Mouse (Mus musculus) cerebellum, adult 9-10 months (tissue): Measurements from ENCODE around the gene Slc7a1.

ENCODE experiments used
- DNase-seq: peaks from one replicate; pipeline ENCODE4 v3.0.0; 2022

The Slc7a1 gene

GRCm38 (mm10) chr5:148399660-148400443 lies at the start of gene Slc7a1:
Slc7a1 (minus strand) TSS chr5:148399904.
- peak; percentile 80 for DNase-seq

DNA sequence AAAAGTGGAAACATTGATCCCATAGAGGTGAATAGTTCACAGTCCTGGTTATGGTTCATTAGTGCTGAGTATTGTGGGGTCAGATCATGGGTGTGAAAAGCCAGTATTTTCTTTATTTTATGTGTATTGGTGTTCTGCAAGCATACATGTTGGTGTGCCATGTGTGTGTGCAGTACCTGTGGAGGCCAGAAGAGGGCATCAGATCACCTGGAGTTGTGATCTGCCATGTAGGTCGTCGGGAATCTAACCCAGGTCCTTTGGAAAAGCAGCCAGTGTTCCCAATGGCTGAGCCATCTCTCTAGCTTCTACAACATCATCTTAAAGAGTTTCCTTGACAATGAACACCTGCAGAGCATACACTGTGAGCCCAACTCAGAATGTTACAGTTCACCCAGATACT lies 45.3 kb upstream of the Slc7a1 start:
- DNase-seq, result no peak

DNA sequence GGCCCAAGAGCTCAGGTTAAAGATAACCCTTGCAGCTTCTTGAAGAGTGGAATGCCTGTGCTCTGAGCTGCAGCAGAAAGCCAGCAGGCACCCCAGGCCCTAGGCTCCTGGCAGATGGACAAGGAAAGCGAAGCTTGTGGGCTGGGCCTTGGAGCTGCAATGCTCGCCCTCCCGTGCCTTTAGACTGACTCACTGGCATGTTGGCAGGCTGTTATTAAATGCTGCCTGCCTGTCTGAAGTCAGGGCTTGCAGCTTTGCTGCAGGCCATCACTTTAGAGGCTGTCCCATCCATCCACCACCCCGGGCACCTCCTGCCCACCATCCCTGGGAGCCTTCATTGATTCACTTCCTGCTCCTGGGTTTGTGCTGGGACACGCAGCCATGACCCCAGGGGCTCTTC lies 44.0 kb upstream of the Slc7a1 start:
- DNase-seq, result peak; percentile 38

GRCm38 (mm10) chr5:148435660-148436059 lies 36.0 kb upstream of the Slc7a1 start:
- DNase-seq, result no peak

DNA sequence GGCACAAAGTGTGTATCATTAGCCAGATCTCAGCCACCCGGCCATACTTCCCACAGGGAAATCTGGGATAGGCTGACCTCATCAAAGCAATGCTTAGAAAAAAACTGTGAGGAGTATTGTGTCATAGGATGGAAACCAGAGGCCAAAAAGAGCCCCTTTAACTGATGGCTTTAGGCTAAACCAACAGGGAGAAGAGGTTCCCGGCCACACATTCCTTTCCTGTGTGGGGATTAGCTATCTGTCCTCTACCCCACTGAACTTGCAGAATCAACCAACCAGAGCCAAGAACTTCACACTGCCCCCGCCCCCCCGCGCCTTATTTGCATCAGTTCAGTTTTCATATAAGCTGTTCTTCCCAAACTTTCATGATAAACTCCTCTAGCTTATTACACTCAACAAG lies 32.4 kb upstream of the Slc7a1 start:
- no peak for DNase-seq

DNA sequence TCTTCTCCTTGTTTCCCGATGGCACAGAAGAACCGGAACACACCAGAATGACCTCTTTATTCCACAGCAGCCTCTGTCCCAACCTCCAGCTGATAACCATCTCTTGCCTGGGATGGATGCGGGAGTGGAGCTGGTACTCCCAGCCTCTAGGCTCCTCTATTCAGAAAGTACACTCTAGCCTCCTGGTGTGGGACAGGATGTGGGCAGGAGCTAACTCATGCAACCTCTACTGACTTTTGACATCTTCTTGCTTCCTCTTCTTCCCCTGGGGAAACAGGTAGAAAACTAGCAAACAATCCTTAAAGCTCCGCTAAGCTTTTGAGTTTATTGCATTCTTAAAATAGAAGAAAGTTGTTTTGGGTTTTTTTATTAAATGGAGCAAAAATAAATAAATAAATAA lies 29.1 kb upstream of the Slc7a1 start:
- DNase-seq, result no peak

GRCm38 (mm10) chr5:148425136-148425535 lies 25.4 kb upstream of the Slc7a1 start:
- DNase-seq, result no peak

- no peak for DNase-seq
These were observed 21.6 kb upstream of the Slc7a1 start for GRCm38 (mm10) chr5:148421326-148421725.

DNA sequence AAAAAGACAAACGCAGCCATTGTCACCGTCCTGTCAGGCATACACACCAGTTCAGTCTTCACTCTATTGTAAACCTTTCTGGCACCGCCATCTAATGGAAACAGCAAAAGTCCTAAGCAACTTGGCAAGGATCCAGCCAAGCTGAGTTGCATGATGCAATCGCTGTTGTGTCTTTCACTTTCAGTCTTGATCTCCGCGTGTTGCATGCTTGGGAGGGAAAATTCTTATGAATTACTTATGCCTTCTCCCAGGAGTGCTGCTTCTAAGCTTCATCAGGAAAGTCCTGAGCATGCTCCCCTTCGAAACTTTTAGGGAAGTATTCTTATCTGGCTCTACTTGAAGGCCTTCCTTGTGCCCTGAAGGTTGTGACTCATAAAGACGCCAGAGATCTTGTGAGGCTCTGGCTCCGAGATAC lies 19.4 kb upstream of the Slc7a1 start:
- no peak for DNase-seq

GRCm38 (mm10) chr5:148418436-148418835 lies 18.7 kb upstream of the Slc7a1 start:
- DNase-seq, result no peak

- no peak for DNase-seq
These were observed 18.1 kb upstream of the Slc7a1 start for GRCm38 (mm10) chr5:148417756-148418155.

- no peak for DNase-seq
These were observed 16.8 kb upstream of the Slc7a1 start for GRCm38 (mm10) chr5:148416461-148416860.

DNA sequence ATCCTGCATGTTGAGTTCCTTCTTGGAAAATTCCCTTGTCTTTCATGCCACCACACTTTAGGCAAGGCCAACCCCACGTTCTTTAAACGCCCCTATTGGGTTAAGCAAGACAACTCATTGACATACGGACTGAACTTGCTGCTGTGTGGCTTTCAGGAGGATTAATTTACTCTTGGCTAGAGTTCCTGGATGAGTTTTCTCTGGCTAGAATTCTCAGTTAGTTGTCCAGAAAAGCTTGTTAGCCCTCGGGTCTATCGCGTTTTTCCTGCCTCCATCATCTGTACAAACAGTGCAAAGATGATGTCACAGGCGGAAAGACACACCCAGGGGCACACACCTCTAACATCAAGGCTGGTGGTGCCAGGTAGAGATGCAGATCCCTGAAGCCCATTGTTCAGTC lies 14.5 kb upstream of the Slc7a1 start:
- DNase-seq, result no peak

GRCm38 (mm10) chr5:148412504-148412903 lies 12.8 kb upstream of the Slc7a1 start:
- no peak for DNase-seq

DNA sequence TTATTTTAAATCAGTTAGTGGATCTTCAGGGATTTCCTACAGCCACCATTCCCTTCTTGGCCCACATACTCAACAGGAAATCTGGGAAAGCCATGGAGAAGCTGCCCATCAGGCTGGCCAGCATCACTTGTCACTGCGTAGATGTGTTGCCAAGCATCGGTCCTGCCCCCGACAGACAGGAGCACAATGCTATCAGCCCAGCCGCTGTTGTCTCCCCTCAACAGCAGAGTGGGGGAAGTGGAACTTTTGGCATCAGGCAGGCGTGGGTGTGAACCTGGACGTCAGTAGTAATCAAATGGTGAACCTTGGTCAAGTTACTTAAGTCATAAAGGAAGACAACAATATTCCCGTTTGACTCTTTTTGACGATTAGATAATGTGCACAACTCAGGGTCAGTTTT lies 9.8 kb upstream of the Slc7a1 start:
- no peak for DNase-seq

- no peak for DNase-seq
These were observed 7.2 kb upstream of the Slc7a1 start for GRCm38 (mm10) chr5:148406913-148407312.

- no peak for DNase-seq
These were observed 4.8 kb upstream of the Slc7a1 start for GRCm38 (mm10) chr5:148404548-148404947.

- DNase-seq, result no peak
These were observed 2.9 kb upstream of the Slc7a1 start for GRCm38 (mm10) chr5:148402641-148403040.

DNA sequence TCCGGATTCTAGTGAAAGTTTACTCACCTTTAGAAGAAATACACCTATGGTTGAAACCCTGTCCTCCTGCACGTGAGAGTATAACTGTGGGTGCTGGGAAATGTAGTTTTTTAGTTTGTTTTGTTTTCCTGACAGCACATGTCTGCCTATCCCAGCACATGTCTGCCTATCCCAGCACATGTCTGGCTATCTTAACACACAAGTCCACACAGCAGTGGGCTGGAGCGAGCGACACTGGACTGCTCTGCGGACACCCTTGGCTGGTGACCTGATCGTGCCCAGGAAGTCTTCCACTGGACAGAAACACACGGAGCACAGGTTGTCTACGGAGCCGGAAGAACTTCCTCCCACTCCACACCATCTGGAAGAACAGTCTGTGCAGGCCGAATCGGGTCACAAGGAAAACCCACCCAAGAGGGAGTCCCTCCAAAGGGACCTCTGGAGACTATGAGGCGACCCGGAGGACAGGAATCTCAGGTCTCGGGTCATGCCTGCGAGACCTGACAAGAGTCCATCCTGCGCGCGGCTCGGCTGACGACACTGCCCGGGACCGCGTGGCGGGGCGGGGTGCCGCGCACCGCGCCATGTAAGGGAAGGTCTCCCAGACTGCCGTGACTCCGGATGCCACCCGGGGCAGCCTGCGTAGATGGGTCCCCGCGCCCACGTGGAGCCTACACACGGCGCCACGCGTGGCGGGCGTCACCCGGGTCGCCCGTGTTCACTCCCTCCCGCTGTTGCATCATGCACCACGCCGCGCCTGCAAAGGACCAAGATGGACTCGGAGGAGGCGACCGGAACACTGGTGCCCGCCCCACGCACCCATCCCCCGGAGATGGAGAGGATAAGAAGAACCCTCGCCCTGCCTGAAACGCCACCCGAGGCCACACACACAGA lies 691 bp downstream of the Slc7a1 start:
- peak; percentile 49 for DNase-seq

DNA sequence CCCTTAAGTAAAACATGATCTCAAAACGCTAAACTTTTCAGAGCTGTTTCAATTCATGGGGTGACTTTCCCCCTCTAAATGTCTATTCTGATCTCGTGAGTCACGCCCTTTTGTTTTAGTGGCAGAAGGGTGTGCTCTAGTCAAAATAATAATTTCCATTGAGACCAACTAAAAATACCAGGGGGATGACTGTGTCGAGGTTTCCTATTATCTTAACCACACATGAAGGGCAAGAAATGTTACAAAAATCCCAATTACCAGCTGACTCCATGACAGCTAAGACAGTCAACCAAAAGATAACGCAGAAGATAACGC lies 1.3 kb downstream of the Slc7a1 start:
- DNase-seq, result no peak

GRCm38 (mm10) chr5:148397911-148398310 lies 1.8 kb downstream of the Slc7a1 start:
- no peak for DNase-seq

- DNase-seq, result no peak
These were observed 2.3 kb downstream of the Slc7a1 start for GRCm38 (mm10) chr5:148397418-148397817.

GRCm38 (mm10) chr5:148393316-148393715 lies 6.4 kb downstream of the Slc7a1 start:
- no peak for DNase-seq

- no peak for DNase-seq
These were observed 6.9 kb downstream of the Slc7a1 start for GRCm38 (mm10) chr5:148392831-148393230.
